Mouse (Mus musculus) Muller cell, postnatal 12 days (primary cell): ENCODE results near the gene Ubxn11.
"Not testable (repeated sequence)": the region's sequence is repeated elsewhere in the genome, so short reads cannot be mapped to it uniquely, and the experiment has no call there.

Experiments used
- DNase-seq: peaks from one replicate; pipeline ENCODE4 v3.0.0-alpha.2; 2015; ENCODE audit errors: inconsistent ontology term

Gene Ubxn11

GRCm38 (mm10) chr4:134138857-134139256 is 36.5 kb downstream of the Ubxn11 start:
- no peak for DNase-seq

GRCm38 (mm10) chr4:134144297-134144696 is 41.9 kb downstream of the Ubxn11 start:
- not testable (repeated sequence) for DNase-seq

- DNase-seq: no peak
Measured at GRCm38 (mm10) chr4:134149389-134149788, 47.0 kb downstream of the Ubxn11 start.

GRCm38 (mm10) chr4:134152112-134152511 is 49.7 kb downstream of the Ubxn11 start:
- no peak for DNase-seq

- no peak for DNase-seq
Measured at GRCm38 (mm10) chr4:134153656-134154055, 51.3 kb downstream of the Ubxn11 start.

GRCm38 (mm10) chr4:134154354-134154753 is 52.0 kb downstream of the Ubxn11 start:
- no peak for DNase-seq

GRCm38 (mm10) chr4:134155531-134155930 is 53.2 kb downstream of the Ubxn11 start:
- no peak for DNase-seq

- DNase-seq: no peak
Measured at GRCm38 (mm10) chr4:134155961-134156465, 53.6 kb downstream of the Ubxn11 start.

- DNase-seq: no peak
Measured at GRCm38 (mm10) chr4:134156744-134157143, 54.4 kb downstream of the Ubxn11 start.

- no peak for DNase-seq
Measured at GRCm38 (mm10) chr4:134157558-134157957, 55.2 kb downstream of the Ubxn11 start.

GRCm38 (mm10) chr4:134158774-134159173 is 56.4 kb downstream of the Ubxn11 start:
- DNase-seq: no peak

- peak; percentile 40 for DNase-seq
Measured at GRCm38 (mm10) chr4:134160071-134160470, 57.7 kb downstream of the Ubxn11 start.

- DNase-seq: no peak
Measured at GRCm38 (mm10) chr4:134164591-134164990, 62.2 kb downstream of the Ubxn11 start.

GRCm38 (mm10) chr4:134165024-134165423 is 62.7 kb downstream of the Ubxn11 start:
- DNase-seq: no peak

GRCm38 (mm10) chr4:134165548-134166465 is 63.4 kb downstream of the Ubxn11 start:
- no peak for DNase-seq

- no peak for DNase-seq
Measured at GRCm38 (mm10) chr4:134166906-134167305, 64.5 kb downstream of the Ubxn11 start.

- peak; percentile 72 for DNase-seq
Measured at GRCm38 (mm10) chr4:134172391-134172790, 70.0 kb downstream of the Ubxn11 start.
